Mouse (Mus musculus): ENCODE measurements at regions not wholly inside any gene's neighbourhood (a gene's known extent, or its start where the extent isn't known, plus 50 kb on each side); places are given as distances from the start of the nearest gene placed in this dataset.
A peak's percentile ranks its signal among the peaks of the same experiment; 100 is the strongest.

DNA sequence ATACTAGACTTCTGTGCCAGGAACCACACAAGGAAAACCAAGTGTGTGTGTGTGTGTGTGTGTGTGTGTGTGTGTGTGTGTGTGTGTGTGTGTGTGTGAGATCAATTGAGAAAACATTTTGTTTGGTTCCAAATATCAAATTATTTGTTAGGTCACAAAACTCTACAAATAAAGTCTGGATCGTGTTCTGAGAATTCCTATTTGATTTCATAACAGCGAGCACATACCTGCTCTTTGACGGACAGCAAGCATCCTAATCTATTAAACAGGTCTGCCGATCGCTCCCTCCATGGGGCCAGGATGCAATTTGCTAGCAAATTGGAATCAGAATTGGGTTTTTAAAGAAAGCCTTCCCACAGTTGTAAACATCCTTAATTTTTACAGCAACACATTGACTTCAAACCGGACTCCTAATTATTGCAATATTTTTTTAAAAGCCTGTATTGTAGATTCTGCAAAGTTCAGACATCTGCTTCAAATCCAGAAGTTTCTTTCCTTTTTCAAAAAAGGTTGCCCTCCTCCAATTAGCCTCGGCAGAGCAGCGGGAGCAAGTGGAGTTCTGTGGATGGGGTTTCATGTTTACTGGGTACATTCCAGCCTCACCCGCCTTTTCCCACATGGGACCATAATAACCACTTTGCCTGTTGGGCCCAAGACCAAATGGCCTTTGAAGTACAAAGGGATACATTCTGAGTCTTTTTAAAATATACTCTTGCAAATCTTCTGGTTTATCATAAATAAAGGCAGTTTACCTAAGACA lies 223.2 kb downstream of the Fam49a start:
- H3K4me1 ChIP-seq (replicated peaks; ENCODE audit: control insufficient read depth in 2 of 2, insufficient read depth in 2 of 2, low read length in 1 of 2), result peaks cover 38 to 41% of the 10 kb centered on the region in 2 experiments
- H3K9me3 ChIP-seq (ENCODE audit: control insufficient read depth, low read length), result no peaks in the 10 kb centered on the region
- TF ChIP-seq EP300 (IDR thresholded peaks at IDR 0.05; ENCODE audit: low read depth), result no peak
- no peak for TF ChIP-seq CTCF (IDR thresholded peaks at IDR 0.05; ENCODE audit: low read depth)
- no peak overlapping the region for H3K27ac ChIP-seq
- H3K9ac ChIP-seq (replicated peaks), result no peak overlapping the region
- no peak overlapping the region for H3K4me3 ChIP-seq (ENCODE audit: insufficient read depth in 1 of 2, low read depth in 2 of 2, low read length in 2 of 2)
- ATAC-seq (ENCODE audit: insufficient read depth), result no peak
- H3K4me2 ChIP-seq (ENCODE audit: low read depth), result no peak overlapping the region
- H3K27me3 ChIP-seq (ENCODE audit: control insufficient read depth, insufficient read depth, low read length), result no peaks in the 10 kb centered on the region
- H3K36me3 ChIP-seq (replicated peaks; ENCODE audit: control insufficient read depth, insufficient read depth, low read depth), result no peaks in the 10 kb centered on the region
- no peak for DNase-seq (ENCODE audit: low read depth in 3 of 3, low spot score in 3 of 3)
- 87% methylated on average over 9 of the region's 9 CpGs for WGBS (ENCODE audit: insufficient replicate concordance)

DNA sequence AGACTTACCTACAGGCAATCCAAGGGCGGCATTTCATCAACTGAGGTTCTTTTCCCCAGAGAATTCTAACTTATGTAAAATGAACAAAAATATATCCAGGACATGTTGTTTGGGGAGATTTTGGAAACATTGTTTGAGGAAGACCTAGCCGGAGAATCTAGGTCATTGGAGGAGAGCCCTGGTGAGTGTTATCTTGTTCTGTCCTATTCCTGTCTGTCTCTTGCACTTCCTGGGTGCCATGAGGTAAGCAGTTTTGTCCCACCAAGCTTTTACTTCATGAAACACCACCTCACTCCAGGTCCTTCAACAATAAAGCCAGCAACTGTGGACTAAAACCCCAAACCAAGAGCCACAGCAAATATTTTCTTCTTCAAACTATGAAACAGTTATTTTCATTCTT lies 218.5 kb downstream of the Fam49a start:
- ATAC-seq (ENCODE audit: insufficient read depth), result peak; percentile 63; the same call in 1 of the 2 replicates
- Histone ChIP-seq H3K27me3 (ENCODE audit: control insufficient read depth, insufficient read depth, low read length) (no peaks in the 10 kb centered on the region), H3K36me3 (replicated peaks; ENCODE audit: control insufficient read depth, insufficient read depth, low read depth) (no peaks in the 10 kb centered on the region), H3K4me3 (ENCODE audit: insufficient read depth in 1 of 2, low read depth in 2 of 2, low read length in 2 of 2) (no peak overlapping the region), H3K4me1 (replicated peaks; ENCODE audit: control insufficient read depth in 2 of 2, insufficient read depth in 2 of 2, low read length in 1 of 2) (peaks cover 8 to 14% of the 10 kb centered on the region in 2 experiments), H3K4me2 (ENCODE audit: low read depth) (no peak overlapping the region), H3K9me3 (ENCODE audit: control insufficient read depth, low read length) (no peaks in the 10 kb centered on the region), H3K27ac (no peak overlapping the region), H3K9ac (replicated peaks) (no peak overlapping the region)
- 68% methylated on average over 2 of the region's 2 CpGs for WGBS (ENCODE audit: insufficient replicate concordance)
- TF ChIP-seq CTCF (IDR thresholded peaks at IDR 0.05; ENCODE audit: low read depth) (no peak), EP300 (IDR thresholded peaks at IDR 0.05; ENCODE audit: low read depth) (no peak)
- DNase-seq (ENCODE audit: low read depth in 3 of 3, low spot score in 3 of 3), result no peak

DNA sequence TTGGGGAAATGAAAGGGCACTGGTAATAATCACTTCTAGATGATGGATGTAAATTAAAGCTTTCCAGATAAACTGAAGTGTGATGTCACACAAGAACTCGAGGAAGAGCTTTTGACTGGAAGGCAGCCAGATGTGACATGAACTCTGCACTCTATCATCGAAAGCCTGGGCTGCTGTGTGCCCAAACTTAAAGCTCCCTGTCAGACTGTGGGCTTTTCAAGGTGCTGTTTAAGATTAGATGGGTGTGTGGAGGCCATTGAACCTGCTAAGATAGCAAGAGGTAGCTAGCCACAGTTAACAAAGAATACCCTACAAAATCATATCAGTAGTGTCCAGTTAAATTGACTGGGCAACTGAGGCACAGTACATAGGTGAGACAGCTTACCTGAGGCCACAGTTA lies 190.1 kb downstream of the Fam49a start:
- ATAC-seq (ENCODE audit: insufficient read depth), result peak; percentile 94
- Histone ChIP-seq H3K4me2 (ENCODE audit: low read depth) (peak overlapping the region; percentile 28), H3K4me1 (replicated peaks; ENCODE audit: control insufficient read depth in 2 of 2, insufficient read depth in 2 of 2, low read length in 1 of 2) (peaks cover 17 to 19% of the 10 kb centered on the region in 2 experiments), H3K27me3 (ENCODE audit: control insufficient read depth, insufficient read depth, low read length) (no peaks in the 10 kb centered on the region), H3K9ac (replicated peaks) (peak overlapping the region; percentile 21; the same call in 1 of the 2 replicates), H3K27ac (peak overlapping the region; percentile 56), H3K9me3 (ENCODE audit: control insufficient read depth, low read length) (no peaks in the 10 kb centered on the region), H3K36me3 (replicated peaks; ENCODE audit: control insufficient read depth, insufficient read depth, low read depth) (no peaks in the 10 kb centered on the region), H3K4me3 (ENCODE audit: insufficient read depth in 1 of 2, low read depth in 2 of 2, low read length in 2 of 2) (no peak overlapping the region)
- WGBS (ENCODE audit: insufficient replicate concordance), result 9% methylated on average over 2 of the region's 2 CpGs
- TF ChIP-seq CTCF (IDR thresholded peaks at IDR 0.05; ENCODE audit: low read depth) (no peak), EP300 (IDR thresholded peaks at IDR 0.05; ENCODE audit: low read depth) (peak; percentile 77)
- peak; percentile 53 to 57 (median 54) for DNase-seq (ENCODE audit: low read depth in 3 of 3, low spot score in 3 of 3)

DNA sequence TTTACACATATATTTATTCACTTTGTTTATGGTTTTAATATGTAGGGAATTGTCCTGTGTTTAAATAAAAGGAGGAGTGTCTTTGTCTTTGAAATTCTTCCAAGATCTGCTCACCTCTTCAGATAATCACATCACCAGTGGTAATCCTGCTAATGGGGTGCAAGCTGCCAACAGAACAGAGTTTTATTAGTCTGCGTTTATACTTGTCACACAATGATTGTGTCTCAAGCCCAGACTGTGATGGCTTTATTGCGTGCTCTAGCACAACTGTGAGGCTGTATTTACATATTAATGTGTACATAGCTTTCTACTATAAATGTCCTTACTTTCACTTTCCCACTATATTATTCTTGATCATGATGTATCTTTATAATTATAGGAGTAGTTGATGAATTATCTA lies 184.8 kb downstream of the Fam49a start:
- no peak overlapping the region for H3K27ac ChIP-seq
- peaks cover 3 to 13% of the 10 kb centered on the region in 2 experiments for H3K4me1 ChIP-seq (replicated peaks; ENCODE audit: control insufficient read depth in 2 of 2, insufficient read depth in 2 of 2, low read length in 1 of 2)
- ATAC-seq (ENCODE audit: insufficient read depth), result no peak
- H3K36me3 ChIP-seq (replicated peaks; ENCODE audit: control insufficient read depth, insufficient read depth, low read depth), result no peaks in the 10 kb centered on the region
- no peak overlapping the region for H3K4me3 ChIP-seq (ENCODE audit: insufficient read depth in 1 of 2, low read depth in 2 of 2, low read length in 2 of 2)
- no peaks in the 10 kb centered on the region for H3K9me3 ChIP-seq (ENCODE audit: control insufficient read depth, low read length)
- no peak overlapping the region for H3K4me2 ChIP-seq (ENCODE audit: low read depth)
- 78% methylated on average over 2 of the region's 2 CpGs for WGBS (ENCODE audit: insufficient replicate concordance)
- H3K9ac ChIP-seq (replicated peaks), result no peak overlapping the region
- TF ChIP-seq EP300 (IDR thresholded peaks at IDR 0.05; ENCODE audit: low read depth) (no peak), CTCF (IDR thresholded peaks at IDR 0.05; ENCODE audit: low read depth) (no peak)
- H3K27me3 ChIP-seq (ENCODE audit: control insufficient read depth, insufficient read depth, low read length), result no peaks in the 10 kb centered on the region
- DNase-seq (ENCODE audit: low read depth in 3 of 3, low spot score in 3 of 3), result no peak

DNA sequence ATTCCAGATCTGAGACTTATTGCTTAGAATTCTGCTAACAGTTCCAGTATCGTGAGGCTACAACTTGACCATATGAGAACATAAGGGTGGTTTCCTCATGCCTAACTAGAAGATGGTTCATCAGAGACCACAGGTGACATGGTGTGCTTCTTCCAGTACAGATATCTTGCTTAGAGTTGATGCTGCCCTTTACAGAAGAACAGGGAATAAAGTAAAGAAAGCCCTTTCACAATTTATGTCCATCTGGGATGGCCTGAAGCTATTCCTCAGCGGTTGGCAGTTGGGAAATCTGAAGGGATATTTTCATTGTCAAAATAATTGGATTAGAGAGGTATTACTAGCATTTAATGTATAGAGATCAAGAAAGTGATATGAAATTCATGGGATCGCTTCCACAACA lies 184.3 kb downstream of the Fam49a start:
- no peaks in the 10 kb centered on the region for H3K9me3 ChIP-seq (ENCODE audit: control insufficient read depth, low read length)
- ATAC-seq (ENCODE audit: insufficient read depth) (no peak), DNase-seq (ENCODE audit: low read depth in 3 of 3, low spot score in 3 of 3) (no peak)
- TF ChIP-seq CTCF (IDR thresholded peaks at IDR 0.05; ENCODE audit: low read depth) (no peak), EP300 (IDR thresholded peaks at IDR 0.05; ENCODE audit: low read depth) (no peak)
- peaks cover 0 to 10% of the 10 kb centered on the region in 2 experiments; a peak in 2 of 4 replicates for H3K4me1 ChIP-seq (replicated peaks; ENCODE audit: control insufficient read depth in 2 of 2, insufficient read depth in 2 of 2, low read length in 1 of 2)
- no peak overlapping the region for H3K9ac ChIP-seq (replicated peaks)
- no peaks in the 10 kb centered on the region for H3K27me3 ChIP-seq (ENCODE audit: control insufficient read depth, insufficient read depth, low read length)
- WGBS (ENCODE audit: insufficient replicate concordance), result 74% methylated on average over 3 of the region's 3 CpGs
- H3K4me2 ChIP-seq (ENCODE audit: low read depth), result no peak overlapping the region
- H3K4me3 ChIP-seq (ENCODE audit: insufficient read depth in 1 of 2, low read depth in 2 of 2, low read length in 2 of 2), result no peak overlapping the region
- H3K27ac ChIP-seq, result no peak overlapping the region
- H3K36me3 ChIP-seq (replicated peaks; ENCODE audit: control insufficient read depth, insufficient read depth, low read depth), result no peaks in the 10 kb centered on the region
